Mouse (Mus musculus) gastrocnemius, postnatal 14 days (tissue): ENCODE measurements around the gene Fyb2. TPM values are rescaled to one million over a fixed set of nuclear protein-coding genes. Genes with fewer than 3 reads are reported as not detected.
A peak's percentile ranks its signal among the peaks of the same experiment; 100 is the strongest.

ENCODE experiments used
- DNase-seq: peaks from one replicate; pipeline ENCODE4 v3.0.0; 2021; ENCODE audit warnings: mixed read lengths
- intact Hi-C: fragments of 180-260 bp; cut with DNase I; formaldehyde crosslinking; loops from one replicate; pipeline ENCODE4 v1.15.1; 2025; ENCODE audit warnings: low total_unique reads
- long read RNA-seq, 2 experiments: library from polyadenylated mRNA; stranded (forward); transcript quantifications; one replicate each; pipeline ENCODE4 v2.0.0; 2021
- total RNA-seq, 2 experiments: library from RNA; stranded (reverse); gene quantifications; 2 replicates each; pipeline ENCODE4 v1.2.3; 2021

The Fyb2 gene
- total RNA-seq, result under 1 TPM; 0.10 to 0.24 TPM
- long read RNA-seq, experiment 1, result 0 reads
- long read RNA-seq, experiment 2, result 0 reads

GRCm38 (mm10) chr4:104913291-104914129, at the start of gene Fyb2:
TSS of gene Fyb2 (plus strand) at chr4:104913456.
- DNase-seq, result no peak
- intact Hi-C loops, result loop anchor here (5.0 to 10.0 kb wide), 2 partner anchors 91 to 209 kb away; no protein-coding TSS in a partner anchor

DNA sequence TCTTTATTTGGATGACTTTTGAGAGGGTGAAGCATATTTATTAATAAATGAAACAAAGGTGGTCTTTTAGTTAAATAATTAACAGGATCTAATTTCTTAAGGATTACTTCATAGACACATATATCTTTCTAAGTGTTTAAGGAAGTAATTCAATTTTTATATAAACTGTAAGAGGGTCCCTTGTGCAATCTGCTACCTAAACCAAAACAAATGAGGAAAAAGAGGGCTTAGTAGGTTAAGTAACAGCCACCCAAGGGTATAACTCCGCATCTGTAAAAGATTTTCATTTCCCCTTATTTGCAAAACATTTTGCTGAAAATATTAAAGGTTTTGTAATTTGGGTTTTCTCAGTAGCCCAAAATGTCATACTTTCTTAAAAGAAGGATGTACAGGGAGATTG, 48.9 kb upstream of the Fyb2 start:
- DNase-seq, result no peak
- intact Hi-C loops, result no loop called here

- intact Hi-C loops, result no loop called here
- no peak for DNase-seq
These were observed 43.7 kb upstream of the Fyb2 start for GRCm38 (mm10) chr4:104869581-104869980.

GRCm38 (mm10) chr4:104870196-104870595, 43.1 kb upstream of the Fyb2 start:
- intact Hi-C loops, result no loop called here
- DNase-seq, result no peak

GRCm38 (mm10) chr4:104875832-104876231, 37.4 kb upstream of the Fyb2 start:
- intact Hi-C loops, result no loop called here
- DNase-seq, result no peak

DNA sequence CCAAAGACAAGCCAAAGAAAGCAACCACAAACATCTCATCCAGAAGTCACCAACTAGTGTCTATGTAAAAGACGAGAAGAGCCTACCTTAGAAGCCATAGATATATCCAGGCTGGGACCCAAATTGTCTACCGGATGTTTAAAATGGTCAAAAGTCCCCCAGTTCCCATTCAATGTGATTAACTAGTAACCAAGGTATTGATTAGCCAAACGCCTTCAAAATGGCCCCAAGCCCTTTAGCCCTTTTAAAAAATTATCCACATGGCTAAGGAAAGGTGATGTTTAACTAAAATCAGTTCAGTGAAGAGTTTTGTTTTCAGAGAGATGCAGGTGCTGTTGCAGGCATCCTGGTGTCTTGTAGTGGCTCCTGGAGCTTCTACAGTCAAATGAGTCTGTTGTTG, 36.9 kb upstream of the Fyb2 start, which contains the start of gene C8a:
TSS of gene C8a (minus strand) at position 76 of the 400 bp plus-strand sequence.
- intact Hi-C loops, result no loop called here
- DNase-seq, result no peak

GRCm38 (mm10) chr4:104887486-104887885, 25.8 kb upstream of the Fyb2 start:
- DNase-seq, result no peak
- intact Hi-C loops, result no loop called here

DNA sequence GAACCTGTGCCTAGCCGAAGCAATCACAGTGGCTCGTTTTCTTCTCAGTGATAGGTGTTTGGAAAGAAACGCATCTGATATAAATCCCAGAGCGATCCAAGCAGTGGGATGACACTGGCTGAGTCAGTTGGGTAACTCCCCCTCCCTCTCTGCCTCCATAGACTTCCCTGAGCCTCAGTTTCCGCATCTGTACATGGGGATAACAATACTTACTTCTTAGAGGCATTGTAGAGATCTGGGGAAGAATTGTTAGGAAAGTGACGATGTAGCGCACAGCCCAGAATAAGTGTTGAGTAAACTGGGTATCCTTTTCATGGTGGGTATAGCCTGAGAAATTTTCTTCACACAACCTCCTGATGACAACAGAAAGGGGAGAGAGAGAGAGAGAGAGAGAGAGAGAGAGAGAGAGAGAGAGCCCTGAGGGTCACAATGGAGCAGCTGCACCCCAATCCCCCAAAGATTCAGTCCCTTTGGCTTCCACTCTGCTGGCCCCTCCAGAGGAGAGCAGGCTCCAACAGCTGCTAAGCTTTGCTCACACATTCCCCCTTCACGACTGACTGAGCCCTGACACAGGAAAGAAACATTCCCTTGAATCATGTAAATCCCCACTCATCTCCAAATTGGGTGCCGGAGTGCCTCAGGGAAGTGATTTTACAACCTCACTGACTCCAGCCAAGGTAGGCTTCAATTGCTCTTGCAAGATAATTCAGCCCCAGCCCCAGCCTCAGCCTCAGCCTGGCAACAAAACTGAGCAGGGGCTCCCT, 24.6 kb upstream of the Fyb2 start:
- intact Hi-C loops, result no loop called here

GRCm38 (mm10) chr4:104891708-104892107, 21.5 kb upstream of the Fyb2 start:
- intact Hi-C loops, result loop anchor here (5.0 to 10.0 kb wide), 3 partner anchors 164 to 377 kb away; no protein-coding TSS in a partner anchor
- no peak for DNase-seq

More for the DNA sequence above, 24.6 kb upstream of the Fyb2 start:
- no peak for DNase-seq

DNA sequence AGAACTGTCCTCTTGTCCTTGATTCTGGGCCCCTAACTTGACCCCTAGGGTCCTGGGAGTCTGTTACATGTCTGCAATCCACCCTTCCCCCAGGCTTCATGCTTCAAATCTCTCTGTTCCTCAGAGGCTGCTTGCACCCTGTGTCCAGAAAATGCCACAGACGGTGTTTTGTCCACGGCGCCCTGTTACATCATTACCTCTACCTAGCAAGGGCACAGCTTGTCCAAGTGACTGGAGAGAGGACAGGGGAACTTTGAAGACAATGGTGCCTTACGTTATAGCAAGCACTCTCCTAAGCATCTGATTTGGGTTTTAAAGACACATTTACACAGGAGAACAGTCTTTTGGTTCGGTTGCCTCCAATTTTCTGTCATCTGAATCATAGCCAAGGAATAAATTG, 19.7 kb upstream of the Fyb2 start:
- no peak for DNase-seq
- intact Hi-C loops, result loop anchor here (5.0 to 10.0 kb wide), 3 partner anchors 166 to 379 kb away; no protein-coding TSS in a partner anchor

DNA sequence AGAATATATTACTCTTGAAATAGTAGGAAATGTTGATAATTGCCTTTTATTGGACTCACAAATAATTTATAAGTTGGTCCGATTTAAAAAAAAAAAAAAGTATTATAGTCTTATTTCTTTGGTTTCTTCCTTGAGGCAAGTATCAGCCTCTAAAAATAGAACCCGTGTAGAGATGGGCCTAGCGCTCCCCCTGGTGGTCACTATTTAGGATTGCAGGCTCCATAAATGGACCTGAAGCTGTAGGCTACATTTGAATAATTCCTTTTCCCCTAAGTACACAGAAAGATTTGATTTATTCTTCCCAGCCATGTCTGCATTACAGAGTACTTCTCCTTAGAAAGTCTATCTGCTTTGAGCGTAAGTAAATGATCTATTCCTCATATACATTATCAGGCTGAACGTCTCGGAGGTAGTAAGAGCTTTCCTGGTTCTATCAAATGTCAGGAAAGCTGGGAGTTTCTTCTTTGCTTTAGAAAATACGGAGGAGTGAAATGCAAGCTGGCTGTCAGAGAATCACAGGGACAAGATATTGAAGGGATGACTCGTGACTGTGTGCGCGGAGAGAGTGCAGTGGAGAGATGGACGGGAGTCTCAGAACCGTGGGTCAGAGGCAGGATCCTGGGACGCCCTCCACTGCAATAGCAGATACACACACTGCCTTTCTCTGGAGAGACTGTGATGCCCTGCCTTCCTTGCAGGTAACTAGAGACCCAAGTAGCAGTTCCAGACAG, 19.1 kb upstream of the Fyb2 start:
- peak; percentile 19 for DNase-seq
- intact Hi-C loops, result loop anchor here (5.0 to 10.0 kb wide), 3 partner anchors 167 to 379 kb away; no protein-coding TSS in a partner anchor

- no peak for DNase-seq
- intact Hi-C loops, result no loop called here
These were observed 10.4 kb upstream of the Fyb2 start for GRCm38 (mm10) chr4:104902836-104903235.

DNA sequence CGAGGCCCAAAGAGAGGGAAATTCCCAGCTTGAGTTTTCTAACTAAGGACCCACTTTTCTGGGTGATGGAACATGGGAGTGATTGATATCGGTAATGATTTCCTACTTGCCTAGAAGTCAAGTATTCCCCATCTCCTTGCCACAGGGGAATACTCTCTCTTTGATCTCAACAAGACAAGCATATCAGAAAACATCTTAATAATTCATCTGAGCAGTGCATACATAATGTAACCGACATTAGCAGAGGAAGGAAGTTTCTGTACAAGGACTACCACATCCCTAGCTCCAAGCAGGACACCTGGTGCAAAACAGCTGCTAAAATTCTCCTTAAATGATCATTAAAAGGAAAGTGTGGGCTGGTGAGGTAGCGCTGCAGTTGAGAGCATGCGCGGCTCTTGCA, 8.2 kb upstream of the Fyb2 start:
- DNase-seq, result no peak
- intact Hi-C loops, result no loop called here

DNA sequence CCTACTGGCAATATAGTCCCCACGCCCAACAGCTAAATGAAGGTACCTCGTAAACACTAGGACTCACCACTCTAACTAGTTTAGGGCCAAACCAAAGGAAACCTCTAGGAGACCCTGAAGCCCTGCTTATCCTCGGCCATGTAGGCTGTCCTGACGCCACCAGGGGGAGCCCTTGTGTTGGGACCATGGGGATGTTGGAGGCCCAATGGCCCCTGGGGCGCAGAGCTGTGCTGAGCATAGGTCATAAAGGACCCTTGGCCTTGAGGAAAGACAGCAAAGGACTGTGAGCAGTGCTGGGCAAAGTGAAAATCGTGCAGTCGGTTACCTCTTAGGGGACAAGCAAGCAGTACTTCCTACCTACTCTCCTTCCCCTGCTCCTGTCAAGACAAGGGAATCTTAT, 1.6 kb upstream of the Fyb2 start:
- intact Hi-C loops, result loop anchor here (5.0 to 10.0 kb wide), 2 partner anchors 93 to 211 kb away; no protein-coding TSS in a partner anchor
- peak; percentile 72 for DNase-seq

DNA sequence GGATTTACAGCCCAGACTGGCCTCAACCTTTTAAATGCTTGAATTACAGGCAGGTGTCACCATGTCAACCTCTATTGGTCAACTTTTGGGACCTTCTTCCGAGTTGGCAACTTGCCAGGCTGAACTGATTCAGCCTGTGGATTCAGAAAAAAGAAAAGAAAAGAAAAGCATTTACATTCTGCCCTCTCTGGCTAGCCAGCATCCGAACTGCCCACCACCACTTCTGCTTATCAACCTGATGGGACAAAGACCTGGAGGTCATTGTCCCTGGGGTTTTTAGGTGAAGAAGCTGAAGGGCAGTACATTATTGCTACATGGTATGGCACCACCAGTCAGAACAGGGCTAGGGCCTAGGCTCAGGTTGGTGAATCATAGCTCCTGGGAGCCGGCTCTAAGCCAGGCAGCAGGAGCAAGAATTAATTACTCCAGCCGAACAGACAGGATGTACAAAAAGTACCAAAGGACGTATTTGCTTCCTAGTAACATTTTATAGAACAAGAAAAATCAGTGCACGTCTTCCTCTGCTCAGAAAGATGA, 1.5 kb downstream of the Fyb2 start:
- DNase-seq, result no peak
- intact Hi-C loops, result loop anchor here (5.0 to 10.0 kb wide), 2 partner anchors 90 to 208 kb away; no protein-coding TSS in a partner anchor

GRCm38 (mm10) chr4:104918017-104918416, 4.8 kb downstream of the Fyb2 start:
- intact Hi-C loops, result loop anchor here (10.0 kb wide), 1 partner anchor 87 kb away; no protein-coding TSS in a partner anchor
- no peak for DNase-seq

- no peak for DNase-seq
- intact Hi-C loops, result no loop called here
These were observed 12.1 kb downstream of the Fyb2 start for GRCm38 (mm10) chr4:104925383-104925782.

DNA sequence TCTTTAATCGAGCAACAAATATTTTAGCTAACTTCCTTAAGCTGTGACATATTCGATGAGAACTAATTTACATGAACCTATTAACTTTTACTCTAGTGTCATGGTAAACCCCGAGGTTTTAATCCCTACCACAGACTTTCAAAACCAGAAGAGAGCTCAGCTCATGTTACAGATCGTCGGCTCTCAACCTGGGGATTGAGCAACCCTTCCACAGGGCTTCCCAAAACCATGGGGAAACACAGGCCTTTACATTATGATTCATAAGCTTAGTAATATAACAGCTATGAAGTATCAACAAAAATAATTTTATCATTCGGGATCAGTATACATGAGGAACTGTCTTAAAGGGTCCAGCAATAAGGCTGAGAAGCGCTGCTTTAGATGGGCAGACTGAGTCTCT, 15.9 kb downstream of the Fyb2 start:
- DNase-seq, result no peak
- intact Hi-C loops, result no loop called here

GRCm38 (mm10) chr4:104933620-104934019, 20.4 kb downstream of the Fyb2 start:
- intact Hi-C loops, result no loop called here
- no peak for DNase-seq
